Mouse (Mus musculus): ENCODE measurements around the gene Svop. TPM values are rescaled to one million over a fixed set of nuclear protein-coding genes. Genes with fewer than 3 reads are reported as not detected.

Svop gene
- polyA plus RNA-seq, 1 experiment from 2014 or later = 102 TPM

GRCm38 (mm10) chr5:113985737-113986136 lies 105.6 kb downstream of the Svop start:
- H3K9me3 ChIP-seq (ENCODE audit: control insufficient read depth, low read length) = no peaks in the 10 kb centered on the region
- H3K36me3 ChIP-seq (ENCODE audit: control insufficient read depth, insufficient read depth) = peaks cover 2% of the 10 kb centered on the region; the same call in 1 of the 2 replicates
- no peaks in the 10 kb centered on the region for H3K27me3 ChIP-seq (replicated peaks; ENCODE audit: control insufficient read depth, insufficient read depth, low read length)
- WGBS = 87% methylated on average over 2 of the region's 2 CpGs
- H3K27ac ChIP-seq (ENCODE audit: low read length) = no peak overlapping the region
- H3K4me2 ChIP-seq (ENCODE audit: low read length) = no peak overlapping the region
- no peak overlapping the region for H3K9ac ChIP-seq (replicated peaks; ENCODE audit: low read depth, low read length)
- H3K4me1 ChIP-seq (replicated peaks; ENCODE audit: control insufficient read depth, insufficient read depth, low read length) = peaks cover 17% of the 10 kb centered on the region
- no peak for ATAC-seq
- H3K4me3 ChIP-seq (replicated peaks; ENCODE audit: low read length) = no peak overlapping the region

DNA sequence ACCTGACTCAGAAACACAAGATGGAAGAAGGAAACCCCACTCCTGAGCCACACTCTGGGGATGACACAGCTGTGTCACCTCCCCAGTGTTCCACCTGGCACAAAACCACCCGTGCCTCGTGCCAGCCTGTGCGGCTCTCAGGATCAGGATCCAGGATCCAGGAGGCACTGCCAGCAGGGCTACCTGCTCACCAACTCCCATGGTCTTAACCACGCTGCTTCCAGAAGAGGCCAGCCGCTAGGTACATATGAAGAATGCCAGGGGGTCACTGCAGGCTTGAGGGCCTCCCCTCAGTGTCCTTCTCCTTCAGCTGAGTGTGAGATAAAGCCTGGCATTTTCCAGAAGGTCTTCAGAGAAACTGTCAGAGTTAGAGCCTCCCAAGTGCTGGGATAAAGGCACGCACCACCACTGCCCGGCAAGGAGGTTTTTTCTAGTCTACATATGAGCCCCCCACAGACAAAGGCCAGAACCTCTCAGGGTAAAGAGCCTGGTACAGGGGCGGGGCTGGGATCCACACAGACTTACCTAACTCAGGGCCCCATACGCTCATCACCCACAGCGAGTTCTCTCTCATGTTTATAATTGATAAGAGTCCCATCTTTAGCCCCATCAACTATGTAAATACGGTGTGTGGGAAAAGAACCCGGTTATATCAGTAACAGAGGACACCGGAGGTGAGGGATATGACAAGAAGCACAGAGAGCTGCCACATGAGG lies 107.2 kb downstream of the Svop start:
- Histone ChIP-seq H3K9me3 (ENCODE audit: control insufficient read depth, low read length) (no peaks in the 10 kb centered on the region), H3K27ac (ENCODE audit: low read length) (no peak overlapping the region), H3K4me1 (replicated peaks; ENCODE audit: control insufficient read depth, insufficient read depth, low read length) (peaks cover 10% of the 10 kb centered on the region), H3K36me3 (ENCODE audit: control insufficient read depth, insufficient read depth) (peaks cover 2% of the 10 kb centered on the region; the same call in 1 of the 2 replicates), H3K4me3 (replicated peaks; ENCODE audit: low read length) (no peak overlapping the region), H3K9ac (replicated peaks; ENCODE audit: low read depth, low read length) (no peak overlapping the region), H3K4me2 (ENCODE audit: low read length) (no peak overlapping the region), H3K27me3 (replicated peaks; ENCODE audit: control insufficient read depth, insufficient read depth, low read length) (no peaks in the 10 kb centered on the region)
- 91% methylated on average over 13 of the region's 13 CpGs for WGBS
- ATAC-seq = no peak

GRCm38 (mm10) chr5:113983541-113983940 lies 107.8 kb downstream of the Svop start:
- Histone ChIP-seq H3K36me3 (ENCODE audit: control insufficient read depth, insufficient read depth) (peaks cover 2% of the 10 kb centered on the region; the same call in 1 of the 2 replicates), H3K27ac (ENCODE audit: low read length) (no peak overlapping the region), H3K4me3 (replicated peaks; ENCODE audit: low read length) (no peak overlapping the region), H3K9me3 (ENCODE audit: control insufficient read depth, low read length) (no peaks in the 10 kb centered on the region), H3K9ac (replicated peaks; ENCODE audit: low read depth, low read length) (no peak overlapping the region), H3K4me1 (replicated peaks; ENCODE audit: control insufficient read depth, insufficient read depth, low read length) (peaks cover 9% of the 10 kb centered on the region), H3K4me2 (ENCODE audit: low read length) (no peak overlapping the region), H3K27me3 (replicated peaks; ENCODE audit: control insufficient read depth, insufficient read depth, low read length) (no peaks in the 10 kb centered on the region)
- no peak for ATAC-seq
- whole genome bisulfite sequencing = 74% methylated on average over 6 of the region's 6 CpGs

DNA sequence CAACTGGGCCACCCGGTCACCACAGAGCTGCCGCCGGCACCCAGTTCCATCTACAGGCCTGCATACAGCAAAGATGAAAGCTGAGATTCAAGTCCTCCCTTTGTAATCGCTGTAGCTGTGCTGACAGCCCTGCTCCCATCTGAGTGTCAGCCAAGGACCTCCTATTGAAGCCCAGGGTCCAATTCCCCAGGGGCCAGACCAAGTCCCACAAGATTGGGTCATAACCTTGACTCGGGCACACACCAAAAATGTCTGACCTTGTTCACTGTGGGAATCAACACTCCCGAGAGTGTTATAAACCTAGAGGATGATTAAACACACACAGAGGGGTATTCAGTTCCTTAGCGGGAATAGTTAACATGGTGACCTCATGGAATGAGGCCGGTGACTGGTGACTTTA lies 109.5 kb downstream of the Svop start:
- Histone ChIP-seq H3K4me2 (ENCODE audit: low read length) (no peak overlapping the region), H3K27me3 (replicated peaks; ENCODE audit: control insufficient read depth, insufficient read depth, low read length) (no peaks in the 10 kb centered on the region), H3K9ac (replicated peaks; ENCODE audit: low read depth, low read length) (no peak overlapping the region), H3K9me3 (ENCODE audit: control insufficient read depth, low read length) (no peaks in the 10 kb centered on the region), H3K27ac (ENCODE audit: low read length) (no peak overlapping the region), H3K36me3 (ENCODE audit: control insufficient read depth, insufficient read depth) (peaks cover 1% of the 10 kb centered on the region; the same call in 1 of the 2 replicates), H3K4me1 (replicated peaks; ENCODE audit: control insufficient read depth, insufficient read depth, low read length) (peaks cover 8% of the 10 kb centered on the region), H3K4me3 (replicated peaks; ENCODE audit: low read length) (no peak overlapping the region)
- ATAC-seq = no peak
- 87% methylated on average over 8 of the region's 8 CpGs for WGBS

DNA sequence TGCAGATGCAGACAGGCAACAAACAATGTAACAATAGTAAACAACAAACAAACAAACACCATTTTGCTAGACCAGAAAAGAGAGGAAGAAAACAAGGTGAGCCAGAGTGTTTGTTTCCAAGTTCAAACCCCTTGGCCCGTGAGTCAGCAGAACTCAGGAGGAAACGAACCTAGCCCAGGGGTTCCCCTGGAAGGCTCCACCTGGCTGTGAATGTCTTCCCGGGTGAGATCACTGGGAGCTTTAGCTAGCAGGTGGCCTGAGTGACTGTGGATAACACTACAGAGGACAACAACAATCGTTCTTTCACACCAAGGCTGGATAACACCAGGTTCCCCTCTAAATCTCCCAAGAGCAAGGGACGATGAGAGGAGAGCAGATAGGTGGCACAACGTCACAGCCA lies 110.2 kb downstream of the Svop start:
- H3K9ac ChIP-seq (replicated peaks; ENCODE audit: low read depth, low read length) = no peak overlapping the region
- ATAC-seq = no peak
- H3K36me3 ChIP-seq (ENCODE audit: control insufficient read depth, insufficient read depth) = no peaks in the 10 kb centered on the region
- no peak overlapping the region for H3K27ac ChIP-seq (ENCODE audit: low read length)
- no peaks in the 10 kb centered on the region for H3K9me3 ChIP-seq (ENCODE audit: control insufficient read depth, low read length)
- H3K27me3 ChIP-seq (replicated peaks; ENCODE audit: control insufficient read depth, insufficient read depth, low read length) = no peaks in the 10 kb centered on the region
- no peak overlapping the region for H3K4me2 ChIP-seq (ENCODE audit: low read length)
- H3K4me1 ChIP-seq (replicated peaks; ENCODE audit: control insufficient read depth, insufficient read depth, low read length) = peaks cover 2% of the 10 kb centered on the region
- WGBS = 92% methylated on average over 6 of the region's 6 CpGs
- no peak overlapping the region for H3K4me3 ChIP-seq (replicated peaks; ENCODE audit: low read length)

DNA sequence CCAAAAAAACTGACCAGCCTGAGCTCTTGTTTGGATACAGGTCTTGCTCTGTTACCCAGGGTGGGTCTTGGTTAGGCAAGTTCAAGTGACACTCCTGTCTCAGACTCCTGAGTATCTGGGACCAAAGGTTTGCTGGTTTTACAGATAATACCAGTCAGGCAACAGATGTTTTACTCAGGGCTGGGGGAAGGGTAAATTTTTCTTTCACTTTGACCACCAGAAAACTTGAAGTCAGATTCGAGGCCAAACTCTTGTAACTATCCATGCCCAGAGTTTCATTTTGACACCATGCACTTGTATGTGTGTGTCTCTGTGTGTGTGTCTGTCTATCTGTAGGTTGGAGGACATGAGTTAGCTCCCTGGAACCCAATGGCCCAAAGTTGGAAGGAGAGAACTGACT lies 110.9 kb downstream of the Svop start:
- no peak overlapping the region for H3K4me2 ChIP-seq (ENCODE audit: low read length)
- H3K27ac ChIP-seq (ENCODE audit: low read length) = no peak overlapping the region
- no peaks in the 10 kb centered on the region for H3K9me3 ChIP-seq (ENCODE audit: control insufficient read depth, low read length)
- ATAC-seq = no peak
- 88% methylated on average over 1 of the region's 1 CpGs for WGBS
- peaks cover 6% of the 10 kb centered on the region for H3K4me1 ChIP-seq (replicated peaks; ENCODE audit: control insufficient read depth, insufficient read depth, low read length)
- H3K36me3 ChIP-seq (ENCODE audit: control insufficient read depth, insufficient read depth) = no peaks in the 10 kb centered on the region
- no peak overlapping the region for H3K9ac ChIP-seq (replicated peaks; ENCODE audit: low read depth, low read length)
- H3K4me3 ChIP-seq (replicated peaks; ENCODE audit: low read length) = no peak overlapping the region
- no peaks in the 10 kb centered on the region for H3K27me3 ChIP-seq (replicated peaks; ENCODE audit: control insufficient read depth, insufficient read depth, low read length)

GRCm38 (mm10) chr5:113977309-113977708 lies 114.1 kb downstream of the Svop start:
- H3K4me2 ChIP-seq (ENCODE audit: low read length) = no peak overlapping the region
- no peak for ATAC-seq
- H3K4me3 ChIP-seq (replicated peaks; ENCODE audit: low read length) = no peak overlapping the region
- H3K9ac ChIP-seq (replicated peaks; ENCODE audit: low read depth, low read length) = no peak overlapping the region
- no peaks in the 10 kb centered on the region for H3K9me3 ChIP-seq (ENCODE audit: control insufficient read depth, low read length)
- 81% methylated on average over 8 of the region's 8 CpGs for WGBS
- H3K27me3 ChIP-seq (replicated peaks; ENCODE audit: control insufficient read depth, insufficient read depth, low read length) = no peaks in the 10 kb centered on the region
- H3K36me3 ChIP-seq (ENCODE audit: control insufficient read depth, insufficient read depth) = no peaks in the 10 kb centered on the region
- H3K27ac ChIP-seq (ENCODE audit: low read length) = no peak overlapping the region
- peaks cover 22% of the 10 kb centered on the region for H3K4me1 ChIP-seq (replicated peaks; ENCODE audit: control insufficient read depth, insufficient read depth, low read length)

Other genes with a start within 250 kb of the Svop start
- gene Coro1c, start 182.8 kb downstream of the Svop start, polyA plus RNA-seq (2015; fragmentation: Nextera tagmentation; extraction: Ambion mirVana) = 230 and 234 TPM in 2 replicates
- gene Ssh1, start 97.7 kb downstream of the Svop start, polyA plus RNA-seq (2015; fragmentation: Nextera tagmentation; extraction: Ambion mirVana) = 11.2 and 12.4 TPM in 2 replicates
- not detected in 2 replicates for gene Dao, start 87.9 kb downstream of the Svop start, polyA plus RNA-seq (2015; fragmentation: Nextera tagmentation; extraction: Ambion mirVana)
- gene Usp30, start 26.1 kb downstream of the Svop start, polyA plus RNA-seq (2015; fragmentation: Nextera tagmentation; extraction: Ambion mirVana) = 17.9 and 20.6 TPM in 2 replicates
- 5.3 and 6.4 TPM in 2 replicates for gene Alkbh2, start 36.6 kb upstream of the Svop start, polyA plus RNA-seq (2015; fragmentation: Nextera tagmentation; extraction: Ambion mirVana)
- 19.1 TPM in 2 replicates for gene Ung, start 38.8 kb upstream of the Svop start, polyA plus RNA-seq (2015; fragmentation: Nextera tagmentation; extraction: Ambion mirVana)
- 1.2 and 2.9 TPM in 2 replicates for gene Acacb, start 55.0 kb upstream of the Svop start, polyA plus RNA-seq (2015; fragmentation: Nextera tagmentation; extraction: Ambion mirVana)
- 0.24 and 0.68 TPM in 2 replicates for gene Foxn4, start 182.2 kb upstream of the Svop start, polyA plus RNA-seq (2015; fragmentation: Nextera tagmentation; extraction: Ambion mirVana)
- 0.65 and 0.91 TPM in 2 replicates for gene Myo1h, start 197.6 kb upstream of the Svop start, polyA plus RNA-seq (2015; fragmentation: Nextera tagmentation; extraction: Ambion mirVana)

All from forebrain, embryonic 16.5 days (tissue).